Mouse (Mus musculus) neural tube, embryonic 13.5 days (tissue): ENCODE results near the gene Cpe. TPM values are rescaled to one million over a fixed set of nuclear protein-coding genes. Genes with fewer than 3 reads are reported as not detected.
"Not testable (repeated sequence)": the region's sequence is repeated elsewhere in the genome, so short reads cannot be mapped to it uniquely, and the experiment has no call there.

ENCODE experiments used
- ATAC-seq: fragments of 200-750 bp; cut with Nextera tagmentation; 2 replicates; pipeline ENCODE4 v1.8.0; 2017; ENCODE audit warnings: low read depth, mild to moderate bottlenecking, moderate TSS enrichment, moderate library complexity
- H3K27ac ChIP-seq: fragments of 300-500 bp; sonication (generic); replicated peaks from 2 replicates; pipeline ENCODE4 v1.5.1; 2015; ENCODE audit warnings: moderate library complexity, mild to moderate bottlenecking, inconsistent platforms
- H3K27me3 ChIP-seq: fragments of 300-500 bp; sonication (generic); 2 replicates; pipeline ENCODE4 v1.6.1; 2015; ENCODE audit warnings: mild to moderate bottlenecking, inconsistent platforms
- H3K36me3 ChIP-seq: fragments of 300-500 bp; sonication (generic); 2 replicates; pipeline ENCODE4 v1.6.1; 2015; ENCODE audit warnings: mild to moderate bottlenecking, inconsistent platforms
- H3K4me1 ChIP-seq: fragments of 300-500 bp; sonication (generic); replicated peaks from 2 replicates; pipeline ENCODE4 v1.6.1; 2015; ENCODE audit warnings: inconsistent platforms
- H3K4me2 ChIP-seq: fragments of 300-500 bp; sonication (generic); 2 replicates; pipeline ENCODE4 v1.6.1; 2015; ENCODE audit warnings: inconsistent platforms, mild to moderate bottlenecking, moderate library complexity
- H3K4me3 ChIP-seq: fragments of 300-500 bp; sonication (generic); 2 replicates; pipeline ENCODE4 v1.5.1; 2015; ENCODE audit warnings: mild to moderate bottlenecking, inconsistent platforms
- H3K9ac ChIP-seq: fragments of 300-500 bp; sonication (generic); 2 replicates; pipeline ENCODE4 v1.6.1; 2015; ENCODE audit warnings: moderate library complexity, mild to moderate bottlenecking, inconsistent platforms
- H3K9me3 ChIP-seq: fragments of 300-500 bp; sonication (generic); 2 replicates; pipeline ENCODE4 v1.6.1; 2016; ENCODE audit warnings: inconsistent platforms
- WGBS: fragments of 180-500 bp; shearing (Covaris S2); methylation state at CpG from one replicate; pipeline ENCODE4 v1.1.7; 2015; 5-methylcytosine and 5-hydroxymethylcytosine counted together
- polyA plus RNA-seq: library from polyadenylated mRNA; unstranded; fragments of >200 nt; fragmentation: Nextera tagmentation; extraction: Ambion mirVana; gene quantifications from 2 replicates; pipeline ENCODE4 v1.2.1, GENCODE M21; 2015

Cpe gene
- polyA plus RNA-seq, 1 experiment from 2014 or later: 662 TPM

DNA sequence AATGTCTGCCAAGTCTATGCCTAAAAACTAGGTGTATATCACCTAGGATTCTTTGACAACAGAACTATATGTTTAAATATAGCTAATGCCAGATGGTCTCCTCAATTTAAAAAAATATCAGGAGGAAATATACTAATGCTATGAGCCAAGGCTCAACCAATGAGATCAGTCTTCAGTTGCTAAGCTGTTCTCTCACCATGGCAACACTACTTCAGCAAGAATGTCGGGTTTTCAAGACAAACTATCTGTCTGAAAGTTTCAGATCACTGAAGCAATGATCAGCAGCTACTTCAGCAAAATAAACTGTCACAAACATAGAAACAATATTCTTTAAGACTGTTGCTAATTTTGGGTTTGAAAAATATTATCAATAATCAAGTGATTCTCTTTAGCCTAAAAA is 20.9 kb downstream of the Cpe start:
- 33% methylated on average over 1 of the region's 1 CpGs for WGBS
- H3K27ac ChIP-seq: no peak overlapping the region
- no peaks in the 10 kb centered on the region for H3K9me3 ChIP-seq
- H3K27me3 ChIP-seq: no peaks in the 10 kb centered on the region
- no peak overlapping the region for H3K4me2 ChIP-seq
- no peak overlapping the region for H3K9ac ChIP-seq
- no peak for ATAC-seq
- H3K4me3 ChIP-seq: no peak overlapping the region
- H3K4me1 ChIP-seq: 0 out of 2 replicates have a peak, but pooled peaks cover 4% of the 10 kb centered on the region
- no peaks in the 10 kb centered on the region for H3K36me3 ChIP-seq

GRCm38 (mm10) chr8:64666305-64666704 is 26.5 kb downstream of the Cpe start:
- not testable (repeated sequence) for H3K27me3 ChIP-seq, H3K9me3 ChIP-seq, H3K4me3 ChIP-seq, H3K9ac ChIP-seq, H3K36me3 ChIP-seq, H3K27ac ChIP-seq, H3K4me2 ChIP-seq, ATAC-seq, H3K4me1 ChIP-seq
- WGBS: 66% methylated on average over 13 of the region's 13 CpGs

GRCm38 (mm10) chr8:64665563-64665962 is 27.3 kb downstream of the Cpe start:
- H3K4me1 ChIP-seq: peaks cover 3% of the 10 kb centered on the region
- ATAC-seq: no peak
- 63% methylated on average over 3 of the region's 3 CpGs for WGBS
- no peaks in the 10 kb centered on the region for H3K27me3 ChIP-seq
- H3K4me2 ChIP-seq: no peak overlapping the region
- H3K27ac ChIP-seq: no peak overlapping the region
- H3K9me3 ChIP-seq: no peaks in the 10 kb centered on the region
- H3K4me3 ChIP-seq: no peak overlapping the region
- no peak overlapping the region for H3K9ac ChIP-seq
- no peaks in the 10 kb centered on the region for H3K36me3 ChIP-seq

DNA sequence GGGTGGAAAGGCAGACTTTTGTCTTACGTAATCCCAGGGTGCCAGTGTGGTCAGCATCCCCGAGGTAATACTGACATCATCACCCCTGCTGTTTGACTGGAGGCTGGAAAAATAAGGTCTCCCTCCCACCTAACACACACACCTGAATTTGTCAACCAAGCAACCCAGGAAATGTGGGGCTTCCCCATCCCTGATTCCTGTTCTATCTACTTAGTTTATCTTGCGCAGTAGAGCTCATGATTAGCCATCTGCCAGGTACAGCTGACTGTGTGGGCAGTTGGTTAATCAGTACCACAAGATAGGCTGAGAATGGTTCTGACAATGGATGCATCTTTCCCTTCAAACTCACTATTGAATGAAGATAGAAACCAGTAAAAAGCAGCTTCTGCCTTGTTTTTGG is 28.0 kb downstream of the Cpe start:
- Histone ChIP-seq H3K4me2 (no peak overlapping the region), H3K9ac (no peak overlapping the region), H3K27me3 (no peaks in the 10 kb centered on the region), H3K4me3 (no peak overlapping the region), H3K4me1 (peaks cover 3% of the 10 kb centered on the region), H3K36me3 (no peaks in the 10 kb centered on the region), H3K9me3 (no peaks in the 10 kb centered on the region), H3K27ac (no peak overlapping the region)
- 66% methylated on average over 3 of the region's 3 CpGs for WGBS
- ATAC-seq: no peak

- H3K27me3 ChIP-seq: no peaks in the 10 kb centered on the region
- H3K9me3 ChIP-seq: no peaks in the 10 kb centered on the region
- H3K9ac ChIP-seq: no peak overlapping the region
- ATAC-seq: no peak
- no peak overlapping the region for H3K4me2 ChIP-seq
- no peak overlapping the region for H3K27ac ChIP-seq
- no peaks in the 10 kb centered on the region for H3K36me3 ChIP-seq
- H3K4me1 ChIP-seq: peaks cover 6% of the 10 kb centered on the region
- no peak overlapping the region for H3K4me3 ChIP-seq
- 65% methylated on average over 2 of the region's 2 CpGs for WGBS
These were observed 28.5 kb downstream of the Cpe start for GRCm38 (mm10) chr8:64664350-64664749.

DNA sequence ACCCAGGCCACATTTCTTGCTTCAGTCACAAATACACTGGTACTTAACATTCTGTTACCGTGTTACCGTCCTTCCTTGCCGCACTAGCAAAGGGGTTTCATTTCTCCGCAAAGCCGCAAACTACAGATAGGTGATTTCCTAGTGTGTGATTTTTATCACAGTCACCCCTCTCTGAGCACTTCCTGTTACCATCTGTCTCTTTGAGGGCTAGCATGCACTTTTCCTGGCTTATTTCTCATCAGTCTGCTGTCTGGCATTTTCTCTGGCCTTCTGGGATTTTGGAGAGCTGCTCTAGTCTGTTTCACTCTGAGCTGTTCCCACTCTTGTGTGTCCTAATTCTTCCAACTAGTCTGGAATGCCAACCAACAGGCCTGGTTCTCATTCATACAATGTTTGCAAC is 33.8 kb downstream of the Cpe start:
- ATAC-seq: no peak
- Histone ChIP-seq H3K9ac (no peak overlapping the region), H3K4me2 (no peak overlapping the region), H3K36me3 (no peaks in the 10 kb centered on the region), H3K9me3 (no peaks in the 10 kb centered on the region), H3K27me3 (no peaks in the 10 kb centered on the region), H3K27ac (0 out of 2 replicates have a peak overlapping the region, but pooled peaks have one; percentile 9), H3K4me3 (no peak overlapping the region), H3K4me1 (peaks cover 23% of the 10 kb centered on the region)
- 81% methylated on average over 5 of the region's 5 CpGs for WGBS

DNA sequence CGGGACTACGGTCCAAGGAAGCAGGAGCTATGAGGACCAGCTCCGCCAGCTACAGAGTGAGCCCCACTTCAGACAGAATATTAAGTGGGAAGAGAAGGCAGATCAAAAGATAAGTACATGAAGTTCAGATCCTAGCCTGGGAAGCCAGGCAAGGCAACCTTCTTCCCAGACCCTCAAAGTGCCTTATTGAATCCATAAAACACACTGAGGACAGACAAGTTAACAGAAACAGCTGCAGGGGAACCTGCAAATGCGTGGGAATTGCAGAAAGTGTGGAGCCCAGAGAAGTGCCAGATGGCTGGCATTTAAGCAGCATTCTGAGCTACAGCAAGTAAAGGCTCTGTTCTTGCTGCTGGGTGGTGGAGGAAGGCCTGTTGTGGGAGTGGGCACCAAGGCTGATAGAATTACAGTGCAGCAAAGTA is 34.9 kb downstream of the Cpe start:
- no peak overlapping the region for H3K4me2 ChIP-seq
- no peak overlapping the region for H3K4me3 ChIP-seq
- H3K27me3 ChIP-seq: no peaks in the 10 kb centered on the region
- no peaks in the 10 kb centered on the region for H3K36me3 ChIP-seq
- 68% methylated on average over 4 of the region's 4 CpGs for WGBS
- ATAC-seq: no peak
- no peak overlapping the region; the same call in 1 of the 2 replicates for H3K27ac ChIP-seq
- H3K9me3 ChIP-seq: no peaks in the 10 kb centered on the region
- H3K9ac ChIP-seq: no peak overlapping the region
- H3K4me1 ChIP-seq: peaks cover 23% of the 10 kb centered on the region

DNA sequence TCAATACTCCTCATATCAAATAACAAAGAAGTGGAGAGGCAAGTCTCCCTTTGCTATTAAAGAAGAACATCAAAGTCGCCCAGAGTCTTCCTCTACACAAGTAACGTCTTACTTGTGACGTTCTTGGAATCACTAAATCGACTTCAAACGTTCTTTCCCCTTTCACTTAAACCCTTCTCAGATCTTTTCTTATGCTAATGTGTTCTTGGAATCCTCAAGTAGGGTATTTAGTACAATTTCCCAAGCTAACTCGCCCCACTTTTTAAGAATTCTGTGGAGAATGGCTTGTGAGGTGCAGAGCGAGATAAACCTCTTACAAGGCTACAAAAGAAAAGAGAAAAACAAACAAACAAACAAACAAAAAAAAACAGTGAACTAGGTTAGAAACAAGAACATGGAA is 35.3 kb downstream of the Cpe start:
- H3K27ac ChIP-seq: no peak overlapping the region
- no peak overlapping the region for H3K4me3 ChIP-seq
- H3K36me3 ChIP-seq: no peaks in the 10 kb centered on the region
- no peak for ATAC-seq
- no peak overlapping the region for H3K9ac ChIP-seq
- WGBS: 22% methylated on average over 7 of the region's 7 CpGs
- no peak overlapping the region for H3K4me2 ChIP-seq
- H3K27me3 ChIP-seq: no peaks in the 10 kb centered on the region
- H3K4me1 ChIP-seq: peaks cover 23% of the 10 kb centered on the region
- no peaks in the 10 kb centered on the region for H3K9me3 ChIP-seq

DNA sequence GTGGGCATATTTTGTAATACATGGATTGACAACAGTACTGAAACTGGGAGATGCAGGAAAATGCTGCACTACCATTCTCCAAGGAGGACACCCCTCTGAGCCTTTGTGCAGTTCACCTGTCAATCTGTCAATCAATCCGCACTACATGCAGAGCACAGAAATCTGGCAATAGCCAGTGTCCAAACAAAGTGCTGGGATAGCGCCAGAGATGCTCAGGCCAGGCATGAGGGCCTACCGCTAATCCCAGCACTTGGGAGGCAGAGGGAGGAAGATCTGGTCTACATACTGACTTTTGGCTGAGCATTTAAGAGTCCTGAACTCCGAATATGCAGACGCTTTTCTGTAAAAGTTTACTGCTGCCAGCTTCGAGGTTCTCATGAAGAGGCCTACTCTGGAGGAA is 37.0 kb downstream of the Cpe start:
- H3K27me3 ChIP-seq: no peaks in the 10 kb centered on the region
- ATAC-seq: no peak
- H3K27ac ChIP-seq: no peak overlapping the region
- H3K4me1 ChIP-seq: peaks cover 23% of the 10 kb centered on the region
- H3K36me3 ChIP-seq: no peaks in the 10 kb centered on the region
- H3K9me3 ChIP-seq: no peaks in the 10 kb centered on the region
- no peak overlapping the region for H3K4me2 ChIP-seq
- no peak overlapping the region for H3K9ac ChIP-seq
- WGBS: 89% methylated on average over 6 of the region's 6 CpGs
- H3K4me3 ChIP-seq: no peak overlapping the region

DNA sequence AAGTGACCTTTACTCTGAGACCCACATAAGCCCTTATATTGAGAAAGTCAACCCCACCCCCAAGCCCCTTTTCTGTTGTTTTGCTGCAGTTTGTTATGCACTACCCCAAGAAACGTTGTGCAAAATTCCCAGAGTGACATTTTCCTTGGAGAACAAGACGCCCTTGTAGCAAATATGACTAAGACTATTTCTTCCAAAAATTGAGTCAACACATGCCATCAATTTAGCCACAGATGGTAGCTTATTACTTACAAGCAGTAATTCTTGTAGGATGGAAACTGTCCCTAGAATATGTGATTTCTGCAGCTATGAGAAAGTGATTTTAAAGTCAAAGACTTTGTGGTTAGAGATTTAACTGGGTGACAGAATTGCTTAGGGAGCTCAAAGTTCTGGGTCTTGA is 37.8 kb downstream of the Cpe start:
- Histone ChIP-seq H3K36me3 (no peaks in the 10 kb centered on the region), H3K4me1 (peaks cover 23% of the 10 kb centered on the region), H3K9me3 (no peaks in the 10 kb centered on the region), H3K4me3 (no peak overlapping the region), H3K27me3 (no peaks in the 10 kb centered on the region), H3K4me2 (no peak overlapping the region), H3K9ac (no peak overlapping the region), H3K27ac (no peak overlapping the region)
- 83% methylated on average over 2 of the region's 2 CpGs for WGBS
- no peak for ATAC-seq

- ATAC-seq: no peak
- Histone ChIP-seq H3K9me3 (no peaks in the 10 kb centered on the region), H3K27me3 (no peaks in the 10 kb centered on the region), H3K4me2 (no peak overlapping the region), H3K4me3 (no peak overlapping the region), H3K36me3 (no peaks in the 10 kb centered on the region), H3K9ac (no peak overlapping the region), H3K27ac (no peak overlapping the region), H3K4me1 (0 out of 2 replicates have a peak, but pooled peaks cover 3% of the 10 kb centered on the region)
These were observed 40.6 kb downstream of the Cpe start for GRCm38 (mm10) chr8:64652285-64652684.

DNA sequence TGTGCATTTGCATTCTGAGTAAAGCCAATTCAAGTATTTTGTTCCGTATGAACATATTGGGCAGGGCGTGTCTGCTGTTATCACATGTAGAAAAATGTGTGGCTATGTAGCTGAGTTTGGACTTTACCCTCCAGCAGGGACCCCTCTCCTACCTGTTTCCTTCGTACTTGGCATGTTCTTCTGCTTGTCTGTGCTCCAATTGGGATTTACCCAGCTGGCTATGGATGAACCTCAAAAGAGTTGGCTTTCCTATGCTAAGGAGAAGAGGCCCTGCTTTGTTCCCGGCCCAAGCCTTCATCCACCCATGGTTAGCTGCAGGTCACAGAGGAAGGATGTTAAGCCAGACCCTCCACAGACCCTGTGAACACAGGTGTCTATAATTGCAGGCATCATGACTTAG is 44.8 kb downstream of the Cpe start:
- H3K4me3 ChIP-seq: no peak overlapping the region
- WGBS: 88% methylated on average over 4 of the region's 4 CpGs
- no peaks in the 10 kb centered on the region for H3K27me3 ChIP-seq
- H3K9me3 ChIP-seq: no peaks in the 10 kb centered on the region
- no peaks in the 10 kb centered on the region for H3K36me3 ChIP-seq
- H3K4me2 ChIP-seq: no peak overlapping the region
- H3K4me1 ChIP-seq: peaks cover 15% of the 10 kb centered on the region
- ATAC-seq: no peak
- no peak overlapping the region for H3K27ac ChIP-seq
- no peak overlapping the region for H3K9ac ChIP-seq

DNA sequence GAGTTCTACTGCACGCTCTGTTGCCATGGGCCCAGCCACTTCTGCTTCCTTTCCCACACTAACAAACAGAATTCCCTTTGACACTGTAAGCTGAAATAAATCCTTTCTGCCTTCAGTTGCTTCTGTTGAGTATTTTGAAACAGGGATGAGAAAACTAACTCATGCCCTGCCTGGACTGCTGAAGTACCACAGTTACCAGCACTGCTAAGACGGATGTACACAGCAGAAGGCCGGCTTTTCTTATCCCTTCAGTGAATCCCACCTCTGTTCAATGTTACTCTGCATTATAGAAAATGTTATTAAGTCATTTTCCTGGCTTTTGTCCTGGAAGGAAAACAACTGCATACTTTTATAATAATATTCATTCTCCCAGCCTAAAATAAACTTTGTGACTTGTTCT is 45.7 kb downstream of the Cpe start:
- Histone ChIP-seq H3K27ac (no peak overlapping the region), H3K36me3 (no peaks in the 10 kb centered on the region), H3K4me2 (no peak overlapping the region), H3K9ac (no peak overlapping the region), H3K4me1 (peaks cover 15% of the 10 kb centered on the region), H3K27me3 (no peaks in the 10 kb centered on the region), H3K4me3 (no peak overlapping the region), H3K9me3 (no peaks in the 10 kb centered on the region)
- WGBS: 94% methylated on average over 3 of the region's 3 CpGs
- no peak for ATAC-seq
